Mouse (Mus musculus): ENCODE results near the gene Spata31d1b.

Gene Spata31d1b

DNA sequence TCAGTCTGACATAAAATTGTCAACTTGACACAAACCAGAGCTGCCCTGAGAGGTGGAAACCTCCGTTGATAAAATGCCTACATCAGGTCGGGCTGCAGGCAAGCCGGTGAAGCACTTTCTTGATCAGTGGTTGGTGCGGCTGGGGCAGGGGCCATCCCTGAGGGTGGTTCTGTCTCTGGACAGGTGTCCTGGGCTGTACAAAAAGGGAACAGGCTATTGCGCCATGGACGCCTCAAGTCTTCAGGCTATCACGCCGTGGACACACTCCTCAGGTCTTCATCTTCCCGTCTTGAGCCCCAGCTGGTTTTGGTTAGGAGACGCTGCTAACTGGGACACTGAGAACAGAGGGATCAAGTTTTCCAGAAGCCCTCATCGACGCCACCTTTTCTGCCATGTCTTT lies 38.2 kb downstream of the Spata31d1b start:
- no peak for DNase-seq (ENCODE audit: low spot score)

DNA sequence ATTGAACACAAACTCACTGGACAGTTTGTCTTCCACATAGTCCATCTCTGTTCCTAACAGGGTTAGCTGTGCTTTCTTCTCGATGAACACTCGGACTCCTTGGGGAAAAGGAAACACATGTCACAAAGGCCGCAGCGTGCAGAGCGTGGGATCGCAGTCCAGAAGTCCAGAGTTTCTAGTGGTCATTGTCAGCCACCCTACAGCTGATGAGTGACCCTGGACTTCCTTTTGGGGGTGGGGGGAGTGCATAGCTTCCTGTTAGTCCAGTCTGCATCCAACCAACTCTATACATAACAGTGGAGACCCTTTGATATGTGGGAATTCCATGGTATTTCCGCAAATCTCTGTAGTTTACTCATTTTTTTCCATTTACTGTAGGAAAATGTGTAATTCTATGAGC lies 44.8 kb downstream of the Spata31d1b start:
- no peak for DNase-seq (ENCODE audit: low spot score)

DNA sequence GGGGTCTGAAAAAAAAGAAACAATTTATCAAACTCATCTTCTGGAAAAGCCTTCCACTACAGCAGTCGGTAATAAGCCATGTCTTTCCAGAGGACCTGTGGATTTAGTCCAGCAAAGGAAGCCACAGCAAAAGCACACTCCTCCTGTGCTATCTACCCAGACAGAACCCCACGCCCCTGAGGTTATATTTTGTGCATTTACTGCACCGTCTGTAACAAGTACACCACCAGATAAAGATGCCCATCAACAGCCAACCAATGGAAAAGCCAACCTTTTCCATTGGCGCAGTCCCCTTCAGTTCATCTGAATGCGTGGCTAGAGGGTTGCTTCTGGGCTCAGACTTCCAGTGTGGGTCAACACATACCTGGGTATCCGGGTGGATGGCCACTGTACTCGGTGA lies 50.7 kb downstream of the Spata31d1b start:
- DNase-seq (ENCODE audit: low spot score): no peak

DNA sequence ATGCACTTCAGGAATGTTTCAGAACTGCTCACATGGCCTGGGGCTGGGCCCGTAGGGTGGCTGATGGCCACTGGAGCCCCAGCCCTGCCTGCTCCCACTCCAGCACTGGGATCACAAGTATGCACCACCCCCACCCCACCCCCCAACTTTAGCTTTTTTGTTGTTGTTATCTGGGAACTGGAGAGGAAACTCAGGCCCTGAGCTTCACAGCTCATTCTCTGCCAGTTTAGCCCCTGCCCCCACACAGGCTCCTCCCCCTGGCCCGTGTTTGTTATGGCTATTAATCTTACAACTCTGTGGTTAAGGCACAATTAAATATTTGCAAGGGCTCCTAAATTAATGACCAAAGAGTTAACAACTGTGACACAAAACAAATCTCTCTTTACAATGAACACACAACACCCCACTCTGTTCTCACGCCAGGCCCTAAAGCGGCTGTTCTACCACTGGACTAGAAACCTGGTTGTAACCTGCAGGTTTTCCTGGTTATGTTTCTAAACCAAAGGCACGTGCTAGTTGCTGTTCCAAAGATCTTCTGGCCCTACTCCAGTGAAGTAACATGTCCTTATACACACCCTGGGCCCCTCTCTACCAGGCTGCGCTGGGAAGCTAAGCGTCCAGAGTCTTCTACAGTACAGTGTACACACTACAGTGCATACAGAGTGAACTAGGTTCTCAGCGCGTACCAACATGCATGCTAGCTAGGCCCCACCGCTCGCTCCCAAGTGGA lies 54.9 kb downstream of the Spata31d1b start:
- no peak for DNase-seq (ENCODE audit: low spot score)

DNA sequence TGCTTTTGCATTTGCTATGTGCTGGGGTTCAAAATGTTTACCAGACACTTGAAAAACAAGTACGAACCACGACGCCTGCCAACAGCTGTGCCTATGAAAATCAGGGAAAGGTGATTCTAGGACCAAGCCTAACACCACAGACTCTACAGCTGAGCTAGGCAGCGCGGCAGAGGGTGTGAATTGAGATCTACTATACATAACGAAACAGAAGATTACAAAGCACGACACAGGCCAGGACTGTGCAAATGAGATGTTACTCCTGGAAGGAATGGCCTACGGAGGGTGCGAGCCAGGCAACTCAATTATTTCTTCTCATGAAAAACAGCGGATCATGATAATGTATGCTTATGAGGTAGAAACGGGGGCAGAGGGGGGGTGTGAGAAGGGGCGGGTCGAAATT lies 56.4 kb downstream of the Spata31d1b start:
- DNase-seq (ENCODE audit: low spot score): no peak
